Mouse (Mus musculus) left cerebral cortex, postnatal 36 days (tissue): ENCODE results near the gene Hltf. TPM values are rescaled to one million over a fixed set of nuclear protein-coding genes. Genes with fewer than 3 reads are reported as not detected.
"Not testable (repeated sequence)": the region's sequence is repeated elsewhere in the genome, so short reads cannot be mapped to it uniquely, and the experiment has no call there.

ENCODE experiments used
- DNase-seq, 2 experiments: peaks; one replicate each; pipeline ENCODE4 v3.0.0; 2021 to 2022; ENCODE audit warnings: low spot score in 2 of 2, mixed read lengths in 1 of 2
- intact Hi-C: fragments of 180-260 bp; cut with DNase I; formaldehyde crosslinking; loops from one replicate; pipeline ENCODE4 v1.15.1; 2025
- total RNA-seq, 2 experiments: library from RNA; stranded (reverse); gene quantifications; 2 replicates each; pipeline ENCODE4 v1.2.3; 2021

The Hltf gene
- total RNA-seq, 2 experiments from 2014 or later = 16.2 to 23.9 TPM

GRCm38 (mm10) chr3:20082161-20082560 lies 24.6 kb downstream of the Hltf start:
- no peak for DNase-seq
- intact Hi-C loops = no loop called here

DNA sequence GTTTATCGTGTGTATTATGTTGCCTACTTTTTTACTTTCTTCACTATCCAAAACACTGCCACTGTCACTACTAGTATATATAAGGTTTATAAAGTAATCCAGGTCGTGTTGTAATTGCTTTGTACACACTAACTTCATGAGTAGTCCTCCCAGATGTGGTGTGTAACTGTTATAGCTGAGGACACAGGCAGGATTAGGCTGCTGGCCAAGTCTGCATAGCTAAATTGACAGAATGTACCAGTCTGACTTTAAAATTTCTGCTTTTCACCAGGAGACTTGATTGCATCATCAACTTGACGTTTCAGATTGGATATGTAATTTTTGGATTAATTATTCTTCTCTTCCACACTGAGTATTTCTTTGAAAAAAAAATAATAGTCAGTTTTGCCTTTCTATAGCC lies 46.2 kb downstream of the Hltf start:
- intact Hi-C loops = no loop called here
- DNase-seq = no peak

DNA sequence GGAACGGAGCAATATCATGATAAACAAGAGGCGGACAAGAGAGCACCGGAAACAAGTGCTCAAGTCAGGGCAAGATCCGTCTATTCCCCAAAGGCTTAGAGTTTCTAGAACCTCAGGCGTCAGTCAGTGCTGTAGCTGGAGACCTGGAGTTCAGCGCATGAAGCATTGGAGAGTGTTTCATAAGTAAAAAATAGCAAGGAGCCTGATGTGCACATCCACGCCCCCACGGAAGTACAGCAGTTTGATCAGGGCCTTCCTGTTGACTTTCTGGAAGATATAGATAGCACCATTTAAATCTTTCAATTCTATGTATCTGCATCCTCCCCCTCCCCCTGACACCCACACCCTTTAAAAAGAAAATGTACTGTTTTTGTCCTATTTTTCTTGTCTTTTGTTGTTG lies 46.7 kb downstream of the Hltf start:
- intact Hi-C loops = no loop called here
- no peak for DNase-seq

DNA sequence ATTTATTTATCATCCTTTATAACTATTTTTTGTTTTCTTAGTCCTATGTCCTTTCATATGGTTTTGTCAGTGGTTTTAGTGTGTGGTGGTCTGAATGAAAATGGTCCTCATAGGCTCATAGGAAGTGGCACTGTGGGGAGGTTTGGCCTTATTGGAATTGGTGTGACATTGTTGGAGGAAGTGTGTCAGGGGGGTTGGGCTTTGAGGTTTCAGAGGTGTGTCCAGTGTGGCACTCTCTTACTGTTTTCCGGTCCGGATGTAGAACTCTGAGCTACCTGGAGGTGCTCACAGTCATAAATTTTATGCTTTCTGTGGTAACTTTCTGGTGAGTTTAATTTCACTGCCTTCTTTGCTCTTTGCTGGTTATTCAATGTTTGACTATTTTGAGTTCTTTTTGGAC lies 47.2 kb downstream of the Hltf start:
- intact Hi-C loops = no loop called here
- DNase-seq = no peak

GRCm38 (mm10) chr3:20108881-20109280 lies 51.3 kb downstream of the Hltf start:
- intact Hi-C loops = no loop called here

GRCm38 (mm10) chr3:20111913-20112312 lies 54.3 kb downstream of the Hltf start:
- intact Hi-C loops = no loop called here
- DNase-seq = no peak

More at GRCm38 (mm10) chr3:20108881-20109280, 51.3 kb downstream of the Hltf start:
- no peak for DNase-seq

DNA sequence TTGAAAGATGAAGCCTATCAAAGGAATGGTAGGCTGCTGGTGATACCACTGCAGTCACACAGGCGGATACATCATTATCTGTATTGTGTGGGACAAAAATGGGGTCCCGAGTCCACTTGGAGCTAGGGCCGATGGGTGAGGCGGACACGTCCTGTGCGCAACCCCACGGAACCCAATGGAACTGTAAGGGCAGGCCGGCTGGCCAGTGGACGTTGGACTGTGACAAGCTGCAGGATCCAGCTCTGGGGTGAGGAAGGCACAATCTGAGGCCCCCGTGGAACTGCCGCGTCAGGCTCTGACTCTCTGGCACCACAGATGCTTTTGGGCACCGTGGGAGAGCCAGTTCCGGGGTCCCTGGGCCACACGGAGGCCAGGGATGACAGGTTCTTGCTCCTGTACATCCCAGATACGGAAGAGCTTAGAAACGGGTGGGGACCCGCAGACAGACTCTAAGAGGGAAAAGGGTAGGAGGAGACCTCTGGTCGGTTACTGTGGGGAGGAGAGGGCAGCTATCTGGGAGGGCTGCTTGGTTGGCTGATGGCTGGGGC lies 61.5 kb downstream of the Hltf start:
- intact Hi-C loops = no loop called here
- no peak for DNase-seq

GRCm38 (mm10) chr3:20119686-20120244 lies 62.2 kb downstream of the Hltf start:
- no peak for DNase-seq
- intact Hi-C loops = no loop called here

- intact Hi-C loops, DNase-seq: not testable (repeated sequence)
Measured at GRCm38 (mm10) chr3:20121582-20121981, 64.0 kb downstream of the Hltf start.

DNA sequence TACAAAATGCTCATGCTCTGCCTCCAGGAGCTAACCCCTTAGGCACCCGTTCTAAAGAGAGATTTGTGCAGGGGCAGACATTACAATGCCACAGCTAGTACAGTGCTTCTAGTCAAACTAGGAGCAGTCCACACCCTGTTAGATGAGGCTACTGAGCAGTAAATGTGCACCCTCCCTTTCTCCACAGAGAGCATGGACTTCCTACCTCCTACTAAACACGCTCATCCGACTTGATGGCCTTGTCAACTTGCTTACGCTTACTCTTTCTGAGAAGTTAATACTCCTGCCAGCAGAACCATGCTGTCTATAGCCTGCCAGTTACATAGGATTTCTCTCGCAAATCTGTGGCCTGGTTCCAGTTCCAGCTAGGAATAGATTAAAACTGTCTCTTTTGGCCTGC lies 68.0 kb downstream of the Hltf start:
- DNase-seq = no peak
- intact Hi-C loops = no loop called here

- intact Hi-C loops = no loop called here
- DNase-seq = no peak
Measured at GRCm38 (mm10) chr3:20127047-20127595, 69.5 kb downstream of the Hltf start.

- DNase-seq = no peak
- intact Hi-C loops = no loop called here
Measured at GRCm38 (mm10) chr3:20129491-20129890, 71.9 kb downstream of the Hltf start.

- no peak for DNase-seq
- intact Hi-C loops = no loop called here
Measured at GRCm38 (mm10) chr3:20130456-20131349, 73.1 kb downstream of the Hltf start.

DNA sequence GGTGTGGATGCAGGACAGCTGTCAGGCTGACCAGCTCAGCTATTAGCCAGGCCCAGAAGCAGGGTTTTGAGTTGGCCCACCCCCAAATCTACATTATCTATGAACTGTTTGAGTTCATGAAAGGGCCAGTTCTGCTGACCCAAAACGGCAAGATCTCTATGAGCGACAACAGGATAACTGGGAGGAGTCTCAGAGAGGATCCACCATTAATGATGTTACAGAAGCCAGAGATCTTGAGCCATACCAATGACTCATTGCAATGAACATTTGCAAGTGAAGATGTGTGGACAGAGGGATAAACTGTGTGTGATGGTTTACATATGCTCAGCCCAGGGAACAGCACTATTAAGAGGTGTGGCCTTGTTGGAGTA lies 73.7 kb downstream of the Hltf start:
- DNase-seq = no peak
- intact Hi-C loops = no loop called here

DNA sequence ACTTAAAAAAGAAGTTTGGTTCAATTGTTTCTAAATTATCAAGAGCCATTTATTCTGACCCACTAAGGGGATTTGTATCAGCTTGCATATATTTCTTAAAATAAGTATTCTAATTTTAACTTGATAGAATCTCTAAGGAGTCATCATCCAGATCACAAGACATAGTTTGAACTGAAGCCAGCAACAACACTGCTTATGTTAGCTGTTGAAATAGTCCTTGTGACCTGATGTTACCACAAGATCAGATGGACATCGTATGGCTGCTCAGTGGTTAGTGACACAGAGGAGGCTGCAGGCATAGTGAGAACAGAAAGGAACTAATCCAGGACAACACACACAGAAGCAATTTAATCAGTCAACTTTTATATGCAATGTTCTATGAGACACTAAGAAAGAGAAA lies 75.1 kb downstream of the Hltf start:
- intact Hi-C loops = no loop called here

GRCm38 (mm10) chr3:20133745-20134144 lies 76.1 kb downstream of the Hltf start:
- intact Hi-C loops = no loop called here
- no peak for DNase-seq

More for the DNA sequence above, 75.1 kb downstream of the Hltf start:
- DNase-seq = no peak

GRCm38 (mm10) chr3:20134545-20134944 lies 76.9 kb downstream of the Hltf start:
- intact Hi-C loops = no loop called here
- no peak for DNase-seq

GRCm38 (mm10) chr3:20136868-20137581 lies 79.4 kb downstream of the Hltf start:
- intact Hi-C loops = no loop called here
- no peak for DNase-seq

DNA sequence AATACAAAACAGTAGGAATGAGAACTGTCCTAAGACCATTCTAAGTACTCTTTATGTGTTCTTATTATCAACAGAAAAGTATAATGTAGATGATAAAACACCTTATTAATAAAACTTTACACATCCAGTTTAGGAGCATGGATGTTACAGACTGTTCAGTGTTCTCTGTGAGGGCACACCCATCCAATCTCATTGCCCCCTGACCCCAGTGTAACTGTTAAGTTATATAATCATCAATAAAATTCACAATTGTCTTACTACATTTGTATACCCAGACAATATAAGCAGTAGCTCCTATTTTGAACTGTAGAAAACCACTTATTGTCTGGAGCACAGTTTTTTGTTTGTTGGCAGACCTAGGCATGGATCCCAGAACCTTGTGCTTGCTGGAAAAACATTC lies 83.6 kb downstream of the Hltf start:
- intact Hi-C loops = no loop called here
- DNase-seq = no peak

- DNase-seq = no peak
- intact Hi-C loops = no loop called here
Measured at GRCm38 (mm10) chr3:20141679-20142078, 84.1 kb downstream of the Hltf start.
